Comparison of ENCODE assay signal across 8 mouse cellular contexts in genomic region chr2:144214508-144215185, GRCm38 (mm10). TPM values are rescaled to one million over a fixed set of nuclear protein-coding genes. Genes with fewer than 3 reads are reported as not detected.
DNase-seq lines count a peak whose midpoint lies in the region; ATAC-seq and TF ChIP-seq lines count a peak whose summit lies in the region.

No protein-coding gene starts in this region.

- DNase-seq in kidney, adult 2 months: no peak
- no peak for DNase-seq in kidney, adult 8-10 months
- no peak for DNase-seq in right cerebral cortex, postnatal 25 days
- DNase-seq in cerebellum, adult 2 months: no peak
- no peak for DNase-seq in cerebellum, adult 11 months

- no peak overlapping the region for H3K9ac ChIP-seq in embryonic facial prominence, embryonic 12.5 days
- no peak overlapping the region for H3K9ac ChIP-seq in intestine, postnatal 0 days (ENCODE audit: low read depth, low read length)
- no peak overlapping the region for H3K9ac ChIP-seq in neural tube, embryonic 13.5 days

- ATAC-seq in embryonic facial prominence, embryonic 12.5 days (ENCODE audit: insufficient number of reproducible peaks, insufficient read depth, low FRiP score, low TSS enrichment): no peak
- ATAC-seq in intestine, postnatal 0 days: peak; percentile 51
- peak; percentile 70 for ATAC-seq in neural tube, embryonic 13.5 days (ENCODE audit: low read depth)

- H3K4me2 ChIP-seq in embryonic facial prominence, embryonic 12.5 days (replicated peaks): peak overlapping the region; percentile 26; the same call in 1 of the 2 replicates
- H3K4me2 ChIP-seq in intestine, postnatal 0 days (replicated peaks; ENCODE audit: low read depth): no peak overlapping the region
- H3K4me2 ChIP-seq in neural tube, embryonic 13.5 days: no peak overlapping the region

- no peak overlapping the region for H3K4me3 ChIP-seq in kidney, adult 2 months (ENCODE audit: insufficient read depth, low read depth, low read length)
- no peak overlapping the region for H3K4me3 ChIP-seq in embryonic facial prominence, embryonic 12.5 days
- H3K4me3 ChIP-seq in intestine, postnatal 0 days (ENCODE audit: low read depth, low read length): no peak overlapping the region
- H3K4me3 ChIP-seq in neural tube, embryonic 13.5 days: no peak overlapping the region
- H3K4me3 ChIP-seq in cerebellum, adult 2 months (replicated peaks; ENCODE audit: insufficient read depth, low read depth, low read length): no peak overlapping the region

- no peak overlapping the region for H3K27ac ChIP-seq in kidney, adult 2 months (ENCODE audit: insufficient read depth, low read depth, low read length)
- H3K27ac ChIP-seq in embryonic facial prominence, embryonic 12.5 days: peak overlapping the region; percentile 72
- no peak overlapping the region for H3K27ac ChIP-seq in intestine, postnatal 0 days (ENCODE audit: low read depth, low read length)
- peak overlapping the region; percentile 54 for H3K27ac ChIP-seq in neural tube, embryonic 13.5 days (replicated peaks)
- H3K27ac ChIP-seq in cerebellum, adult 2 months (ENCODE audit: insufficient read depth, low read length): no peak overlapping the region

- no peaks in the 10 kb centered on the region for H3K36me3 ChIP-seq in kidney, adult 2 months (ENCODE audit: control insufficient read depth, insufficient read depth, low read length)
- no peaks in the 10 kb centered on the region for H3K36me3 ChIP-seq in embryonic facial prominence, embryonic 12.5 days
- H3K36me3 ChIP-seq in intestine, postnatal 0 days (ENCODE audit: control insufficient read depth, insufficient read depth): no peaks in the 10 kb centered on the region
- H3K36me3 ChIP-seq in neural tube, embryonic 13.5 days: no peaks in the 10 kb centered on the region

- no peaks in the 10 kb centered on the region for H3K27me3 ChIP-seq in kidney, adult 2 months (replicated peaks; ENCODE audit: control insufficient read depth, insufficient read depth, low read length)
- no peaks in the 10 kb centered on the region for H3K27me3 ChIP-seq in embryonic facial prominence, embryonic 12.5 days
- no peaks in the 10 kb centered on the region for H3K27me3 ChIP-seq in intestine, postnatal 0 days (replicated peaks; ENCODE audit: control insufficient read depth, insufficient read depth, low read length)
- H3K27me3 ChIP-seq in neural tube, embryonic 13.5 days: no peaks in the 10 kb centered on the region
- no peaks in the 10 kb centered on the region for H3K27me3 ChIP-seq in cerebellum, adult 2 months (ENCODE audit: control insufficient read depth, insufficient read depth, low read length)

- TF ChIP-seq CTCF in kidney, adult 2 months (conservative IDR thresholded peaks at IDR 0.05; ENCODE audit: insufficient read depth, insufficient read length, low read depth, low read length): peak; percentile 34; the same call in 1 of the 2 replicates
- peak; percentile 64 for TF ChIP-seq CTCF in intestine, postnatal 0 days (IDR thresholded peaks at IDR 0.05; ENCODE audit: low read depth)
- no peak for TF ChIP-seq CTCF in cerebellum, adult 2 months (IDR thresholded peaks at IDR 0.05; ENCODE audit: borderline replicate concordance, insufficient read depth, low read depth, low read length)

- H3K9me3 ChIP-seq in embryonic facial prominence, embryonic 12.5 days: no peaks in the 10 kb centered on the region
- H3K9me3 ChIP-seq in intestine, postnatal 0 days (ENCODE audit: control insufficient read depth): no peaks in the 10 kb centered on the region
- H3K9me3 ChIP-seq in neural tube, embryonic 13.5 days: no peaks in the 10 kb centered on the region

- WGBS in kidney, adult 2 months: 79% methylated on average over 9 of the region's 9 CpGs
- WGBS in embryonic facial prominence, embryonic 12.5 days: 56% methylated on average over 9 of the region's 9 CpGs
- WGBS in intestine, postnatal 0 days: 61% methylated on average over 9 of the region's 9 CpGs
- WGBS in neural tube, embryonic 13.5 days: 71% methylated on average over 9 of the region's 9 CpGs
- WGBS in cerebellum, adult 2 months: 72% methylated on average over 9 of the region's 9 CpGs

- TF ChIP-seq POLR2A in kidney, adult 2 months (IDR thresholded peaks at IDR 0.05; ENCODE audit: low read depth, low read length): no peak
- TF ChIP-seq POLR2A in cerebellum, adult 2 months (IDR thresholded peaks at IDR 0.05; ENCODE audit: borderline replicate concordance, insufficient read depth, low read length): no peak

- no peaks in the 10 kb centered on the region for H3K4me1 ChIP-seq in kidney, adult 2 months (ENCODE audit: control insufficient read depth, insufficient read depth, low read length)
- H3K4me1 ChIP-seq in embryonic facial prominence, embryonic 12.5 days: peaks cover 11% of the 10 kb centered on the region
- no peaks in the 10 kb centered on the region; the same call in 1 of the 2 replicates for H3K4me1 ChIP-seq in intestine, postnatal 0 days (replicated peaks; ENCODE audit: control insufficient read depth, insufficient read depth, low read length)
- H3K4me1 ChIP-seq in neural tube, embryonic 13.5 days (replicated peaks): peaks cover 15% of the 10 kb centered on the region
- no peaks in the 10 kb centered on the region for H3K4me1 ChIP-seq in cerebellum, adult 2 months (ENCODE audit: control insufficient read depth, insufficient read depth, low read length)

RNA-seq across cellular contexts. Expression of gene Mgme1, which starts 55.8 kb away (rescaled TPM):
- 6.3 and 8.1 TPM in 2 replicates for polyA plus RNA-seq in kidney, adult 2 months (2012; rRNA removed)
- 19.4 and 19.8 TPM in 2 replicates for polyA plus RNA-seq in embryonic facial prominence, embryonic 12.5 days (2016; fragmentation: Nextera tagmentation; extraction: Ambion mirVana)
- polyA plus RNA-seq in intestine, postnatal 0 days (2015; fragmentation: Nextera tagmentation; extraction: Ambion mirVana): 8.8 and 9.6 TPM in 2 replicates
- 11.4 and 12.0 TPM in 2 replicates for polyA plus RNA-seq in neural tube, embryonic 13.5 days (2015; fragmentation: Nextera tagmentation; extraction: Ambion mirVana)
- 6.5 and 6.7 TPM in 2 replicates for polyA plus RNA-seq in cerebellum, adult 2 months (2012; rRNA removed)

RNA-seq across cellular contexts. Expression of gene Snx5, which starts 56.1 kb away (rescaled TPM):
- polyA plus RNA-seq in kidney, adult 2 months (2012; rRNA removed): 40.9 and 47.2 TPM in 2 replicates
- 132 and 140 TPM in 2 replicates for polyA plus RNA-seq in embryonic facial prominence, embryonic 12.5 days (2016; fragmentation: Nextera tagmentation; extraction: Ambion mirVana)
- polyA plus RNA-seq in intestine, postnatal 0 days (2015; fragmentation: Nextera tagmentation; extraction: Ambion mirVana): 116 and 123 TPM in 2 replicates
- 76.1 and 79.7 TPM in 2 replicates for polyA plus RNA-seq in neural tube, embryonic 13.5 days (2015; fragmentation: Nextera tagmentation; extraction: Ambion mirVana)
- 72.8 and 76.9 TPM in 2 replicates for polyA plus RNA-seq in cerebellum, adult 2 months (2012; rRNA removed)

Comparison
In these comparisons a context has a peak if more than half of its experiments do, and no peak if none do; other contexts are left out.
1. H3K27ac ChIP-seq: peak in embryonic facial prominence, embryonic 12.5 days (single experiment) and neural tube, embryonic 13.5 days (single experiment); none in kidney, adult 2 months (single experiment), intestine, postnatal 0 days (single experiment) and cerebellum, adult 2 months (single experiment).